Mouse (Mus musculus) lung, postnatal 14 days (tissue): ENCODE data around the gene Ldlrad1.

ENCODE experiments used
- DNase-seq: peaks from one replicate; pipeline ENCODE4 v3.0.0; 2021

The Ldlrad1 gene

DNA sequence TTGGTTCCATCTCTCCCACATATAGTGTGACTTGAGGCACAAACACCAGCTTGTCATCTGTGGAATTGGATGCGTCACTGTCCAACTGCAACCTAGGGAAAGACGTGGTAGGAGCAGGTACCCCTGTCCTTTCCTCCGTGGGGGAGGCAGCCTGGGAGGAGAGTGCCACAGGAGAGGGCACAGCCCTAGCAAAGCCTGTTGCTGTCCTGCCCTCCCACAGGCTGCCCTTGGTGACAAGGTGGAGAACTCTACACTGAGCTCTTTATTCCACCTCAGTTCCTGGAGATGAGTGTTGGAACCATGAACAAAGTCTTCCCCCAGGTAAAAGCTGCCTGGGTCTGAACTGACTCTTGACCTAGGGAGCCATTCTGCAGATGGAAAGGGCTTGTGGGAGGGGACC is at the start of gene Ldlrad1:
Gene Ldlrad1, plus strand, starts transcription at position 301 of the 400 bp plus-strand sequence.
- no peak for DNase-seq

DNA sequence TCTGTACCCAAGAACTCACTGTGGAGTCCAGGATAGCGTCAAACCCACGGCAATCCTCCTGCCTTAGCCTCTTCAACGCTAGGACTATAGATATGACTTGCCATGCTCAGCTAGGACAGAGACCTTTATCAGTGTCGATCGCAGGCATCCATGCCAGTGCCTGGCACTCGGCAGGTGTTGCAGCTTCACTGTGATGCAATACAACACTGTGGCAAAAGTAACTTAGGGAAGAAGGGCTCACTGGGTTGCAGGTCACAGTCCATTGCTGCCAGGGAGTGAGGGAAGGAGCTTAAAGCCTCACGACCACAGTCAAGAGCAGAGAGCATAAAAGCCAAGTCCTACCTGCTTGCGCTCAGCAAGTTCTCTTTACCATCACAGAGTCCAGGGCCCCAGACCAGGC is 48.8 kb upstream of the Ldlrad1 start:
- no peak for DNase-seq

DNA sequence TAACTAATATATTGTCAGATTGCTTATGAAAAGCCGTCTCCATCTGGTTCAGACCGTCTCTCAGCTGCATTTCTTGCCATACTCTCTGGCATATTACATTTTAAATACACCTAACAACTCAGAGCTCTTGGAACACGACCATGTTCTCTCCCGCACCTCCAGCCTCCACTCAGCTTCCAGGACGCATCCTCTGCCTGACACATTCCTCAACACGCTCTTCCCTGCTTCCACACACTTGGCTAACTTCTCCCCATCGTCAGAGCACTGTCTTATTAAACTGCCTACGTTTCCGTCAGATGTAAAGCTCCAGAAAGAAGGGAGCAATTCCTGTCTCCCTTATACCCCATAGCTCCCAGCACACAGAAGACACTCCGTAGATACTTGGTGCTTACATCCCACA is 45.6 kb upstream of the Ldlrad1 start:
- DNase-seq, result no peak

GRCm38 (mm10) chr4:107163756-107164587 is 45.0 kb upstream of the Ldlrad1 start:
- DNase-seq, result peak; percentile 74

DNA sequence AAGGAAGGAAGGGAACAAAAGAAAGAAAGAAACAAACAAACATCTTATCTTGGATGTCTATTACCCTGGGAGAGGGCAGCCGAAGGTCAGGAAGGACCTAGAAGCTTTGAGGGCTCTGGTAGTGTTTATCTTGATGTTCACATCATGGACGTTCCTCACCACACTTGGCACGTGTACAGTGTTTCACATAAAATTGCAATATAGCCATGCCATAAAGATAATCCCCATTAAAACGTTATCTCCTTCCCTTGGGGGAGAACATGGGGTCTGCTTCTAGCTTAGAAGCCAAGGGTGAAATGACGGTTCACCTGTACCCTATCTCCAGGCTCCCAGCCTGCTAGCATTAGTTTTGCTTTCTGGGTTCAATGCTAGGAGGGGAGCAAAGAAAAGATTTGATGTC is 42.3 kb upstream of the Ldlrad1 start:
- no peak for DNase-seq

- DNase-seq, result no peak
Measured at GRCm38 (mm10) chr4:107167798-107168197, 41.2 kb upstream of the Ldlrad1 start.

GRCm38 (mm10) chr4:107177506-107177905 is 31.5 kb upstream of the Ldlrad1 start:
- DNase-seq, result no peak

DNA sequence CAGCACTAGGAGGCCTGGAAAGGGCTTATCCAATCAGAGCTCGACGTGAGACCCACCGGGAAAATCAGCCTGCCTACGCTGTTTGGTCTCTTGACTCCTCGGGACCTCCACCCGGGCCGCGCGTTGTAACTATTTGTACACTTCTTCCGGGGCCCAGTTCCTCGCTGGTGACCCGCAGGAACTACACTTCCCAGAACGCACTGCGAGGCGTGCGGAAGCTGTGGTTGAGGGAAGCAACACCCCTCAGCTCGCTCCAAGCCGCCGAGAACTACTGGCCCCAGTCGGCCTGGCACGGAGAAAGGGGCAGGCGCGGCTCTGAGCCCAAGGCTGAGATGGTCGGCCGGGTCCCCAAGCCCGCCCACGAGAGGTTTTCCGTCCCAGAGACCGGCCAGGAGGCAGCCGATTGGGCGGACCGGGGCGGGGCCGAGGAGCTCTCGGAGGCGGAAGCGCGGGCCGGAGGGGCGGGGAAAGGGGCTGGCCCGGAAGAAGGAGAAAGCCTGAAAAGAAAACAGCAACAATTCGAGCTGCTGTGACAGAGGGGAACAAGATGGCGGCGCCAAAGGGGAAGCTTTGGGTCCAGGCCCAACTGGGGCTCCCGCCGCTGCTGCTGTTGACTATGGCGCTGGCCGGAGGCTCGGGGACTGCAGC is 30.7 kb upstream of the Ldlrad1 start, which contains the start of gene Tmem59:
Gene Tmem59, plus strand, starts transcription at position 218 of the 648 bp plus-strand sequence.
- peak; percentile 97 for DNase-seq

DNA sequence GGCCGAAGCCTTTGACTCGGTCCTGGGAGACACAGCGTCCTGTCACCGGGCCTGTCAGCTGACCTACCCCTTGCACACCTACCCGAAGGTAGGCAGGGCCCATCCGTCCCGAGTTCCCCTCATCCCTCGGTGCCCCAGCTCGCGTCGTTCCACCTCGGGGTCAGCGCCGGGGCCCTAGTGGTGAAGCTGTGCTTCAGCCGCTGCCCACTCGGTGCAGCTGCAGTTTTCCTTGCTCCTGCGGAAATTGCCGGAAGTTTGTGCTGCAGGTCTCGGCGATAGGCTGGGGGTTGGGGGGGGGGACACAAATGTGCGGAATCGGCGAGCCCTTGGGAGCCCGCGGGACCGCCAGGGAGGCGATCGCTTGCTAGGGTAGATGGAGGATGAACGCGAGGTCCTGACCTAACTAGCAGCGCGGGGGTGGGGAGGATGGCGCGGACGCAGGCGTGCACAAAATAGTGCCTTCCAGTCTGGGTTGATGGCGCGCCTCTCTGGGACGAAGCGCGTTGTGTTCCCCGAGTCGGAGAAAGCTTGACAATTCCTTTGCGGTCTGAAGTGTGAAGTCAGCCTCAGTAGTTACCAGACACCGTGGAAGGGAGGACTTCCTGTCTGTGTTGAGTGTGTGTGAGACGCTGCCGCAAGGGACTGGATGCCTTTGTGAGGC is 30.0 kb upstream of the Ldlrad1 start, which contains the start of gene Tceanc2:
Gene Tceanc2, minus strand, starts transcription at position 287 of the 661 bp plus-strand sequence.
- DNase-seq, result peak; percentile 50

GRCm38 (mm10) chr4:107179561-107179960 is 29.4 kb upstream of the Ldlrad1 start:
- no peak for DNase-seq

GRCm38 (mm10) chr4:107180746-107181145 is 28.2 kb upstream of the Ldlrad1 start:
- DNase-seq, result no peak

DNA sequence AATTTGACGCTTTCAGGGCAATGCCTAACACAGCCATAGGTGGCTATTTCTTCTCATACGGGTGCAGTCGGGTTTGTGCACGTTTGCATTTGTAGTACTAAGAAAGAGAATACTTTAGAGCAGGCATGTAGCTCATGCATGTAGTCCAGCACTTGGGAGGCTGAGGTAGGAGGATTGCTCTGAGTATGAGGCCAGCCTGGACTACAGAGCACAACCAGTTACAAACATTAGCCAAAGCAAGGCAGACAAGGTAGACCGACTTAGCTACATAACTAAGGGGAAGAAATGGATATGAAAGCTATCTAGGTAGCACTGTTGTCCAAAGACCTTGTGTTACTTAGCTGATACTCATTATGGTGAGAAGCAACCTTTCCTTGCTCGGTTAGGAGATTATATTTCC is 27.1 kb upstream of the Ldlrad1 start:
- no peak for DNase-seq

- no peak for DNase-seq
Measured at GRCm38 (mm10) chr4:107182796-107183195, 26.2 kb upstream of the Ldlrad1 start.

DNA sequence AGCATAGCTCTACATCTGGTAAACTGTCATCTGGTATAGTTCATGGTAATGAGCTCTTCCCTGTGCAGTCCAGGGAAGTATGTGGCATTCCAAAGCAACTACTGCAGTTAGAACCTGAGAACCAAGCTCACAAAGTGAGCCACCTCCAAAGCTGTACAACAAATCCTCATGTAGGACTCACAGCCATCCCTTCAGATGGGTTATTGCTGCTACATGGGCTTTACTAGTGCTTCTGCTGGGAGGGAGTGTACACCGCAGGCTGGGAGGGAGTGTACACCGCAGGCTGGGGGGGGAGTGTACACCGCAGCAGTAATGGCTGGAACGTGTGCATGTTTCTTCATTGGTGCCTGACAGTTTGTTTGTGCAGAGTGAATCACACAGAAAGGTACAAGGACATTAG is 25.8 kb upstream of the Ldlrad1 start:
- no peak for DNase-seq

DNA sequence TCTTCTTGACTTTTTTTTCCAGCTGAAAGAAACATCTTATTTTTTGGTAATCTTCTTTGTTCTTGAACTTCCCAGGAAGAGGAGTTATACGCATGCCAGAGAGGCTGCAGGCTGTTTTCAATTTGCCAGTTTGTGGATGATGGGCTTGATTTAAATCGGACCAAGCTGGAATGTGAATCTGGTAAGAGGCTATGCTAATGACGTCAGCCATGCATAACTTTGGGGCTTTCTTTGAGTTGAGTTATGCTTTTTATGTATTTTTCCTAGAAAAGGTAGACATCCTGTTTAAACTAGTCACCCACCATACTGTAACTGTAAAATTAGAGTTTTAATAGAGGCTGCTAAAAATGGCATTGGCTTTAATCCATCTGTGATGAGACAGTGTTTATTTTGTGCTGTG is 23.3 kb upstream of the Ldlrad1 start:
- DNase-seq, result no peak

GRCm38 (mm10) chr4:107193841-107194240 is 15.1 kb upstream of the Ldlrad1 start:
- no peak for DNase-seq

- no peak for DNase-seq
Measured at GRCm38 (mm10) chr4:107196454-107196853, 12.5 kb upstream of the Ldlrad1 start.

GRCm38 (mm10) chr4:107198072-107198471 is 10.9 kb upstream of the Ldlrad1 start:
- no peak for DNase-seq

DNA sequence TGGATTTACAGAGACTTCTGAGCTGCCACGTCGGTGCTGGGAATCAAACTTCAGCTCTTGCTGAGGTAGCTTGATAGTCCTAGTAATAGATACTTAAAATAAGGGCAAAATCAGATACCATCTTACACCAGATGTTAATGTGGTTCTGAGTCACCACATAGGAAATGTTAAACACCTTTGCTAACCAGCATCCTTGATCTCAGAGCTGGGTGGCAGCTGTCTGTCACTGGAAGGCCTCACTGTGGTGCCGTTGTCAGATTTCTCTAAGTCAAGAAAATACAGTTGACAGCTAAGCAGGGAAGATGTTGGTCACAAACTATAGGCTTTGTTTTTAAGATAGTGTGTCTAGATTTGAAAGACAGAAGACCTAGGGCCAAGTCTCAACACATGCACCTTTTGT is 7.2 kb upstream of the Ldlrad1 start:
- no peak for DNase-seq

DNA sequence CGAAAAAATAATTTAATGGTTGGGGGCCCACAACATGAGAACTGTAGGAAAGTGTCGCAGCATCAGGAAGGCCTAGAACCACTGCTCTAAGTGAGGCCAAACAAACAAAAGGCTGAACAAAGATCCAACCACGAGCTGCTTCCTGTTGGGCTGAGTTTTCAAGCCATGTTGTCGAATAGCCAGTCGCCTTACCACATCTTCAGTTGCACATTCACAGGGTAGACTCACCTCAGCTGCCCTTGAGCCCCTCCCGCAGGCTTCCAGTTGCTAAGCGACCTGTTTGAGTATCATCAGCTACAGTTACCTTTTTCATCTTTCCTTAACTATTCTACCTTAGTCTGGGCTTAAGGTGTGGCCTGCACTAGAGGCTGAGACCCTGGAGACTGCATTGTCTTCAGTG is 6.0 kb upstream of the Ldlrad1 start:
- no peak for DNase-seq

DNA sequence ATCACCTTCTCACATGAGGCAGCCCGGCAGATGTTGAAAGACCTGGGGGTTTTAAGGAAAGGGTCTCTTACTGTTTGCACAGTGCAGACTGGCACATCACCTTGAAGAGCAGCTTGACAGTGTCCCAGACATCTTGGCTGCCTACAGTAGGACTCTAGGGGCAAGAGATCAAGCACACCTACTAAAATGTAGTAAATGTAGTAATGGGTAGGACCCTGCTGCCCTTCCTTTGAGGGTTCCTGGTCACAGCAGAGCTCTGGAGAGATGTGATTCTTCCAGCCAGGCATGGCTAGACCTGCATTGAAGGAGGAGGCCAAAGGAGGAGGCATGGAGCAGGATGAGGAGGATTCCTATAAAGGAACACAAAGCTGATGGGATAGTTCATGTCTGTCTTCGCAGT is 2.0 kb upstream of the Ldlrad1 start:
- DNase-seq, result no peak

- DNase-seq, result peak; percentile 35
Measured at GRCm38 (mm10) chr4:107210483-107211097, 1.6 kb downstream of the Ldlrad1 start.

GRCm38 (mm10) chr4:107211465-107211864 is 2.5 kb downstream of the Ldlrad1 start:
- peak; percentile 77 for DNase-seq
